Mouse (Mus musculus) liver, embryonic 14.5 days (tissue): Measurements from ENCODE around the gene Rab6b.

Source experiments
- CTCF ChIP-seq: IDR thresholded peaks from 2 replicates; pipeline ENCODE4 v1.5.1; 2016; ENCODE audit warnings: antibody characterized with exemption, low read depth, control low read depth
- EP300 ChIP-seq: IDR thresholded peaks from 2 replicates; pipeline ENCODE4 v1.6.1; 2016; ENCODE audit warnings: antibody characterized with exemption, low read depth

DNA sequence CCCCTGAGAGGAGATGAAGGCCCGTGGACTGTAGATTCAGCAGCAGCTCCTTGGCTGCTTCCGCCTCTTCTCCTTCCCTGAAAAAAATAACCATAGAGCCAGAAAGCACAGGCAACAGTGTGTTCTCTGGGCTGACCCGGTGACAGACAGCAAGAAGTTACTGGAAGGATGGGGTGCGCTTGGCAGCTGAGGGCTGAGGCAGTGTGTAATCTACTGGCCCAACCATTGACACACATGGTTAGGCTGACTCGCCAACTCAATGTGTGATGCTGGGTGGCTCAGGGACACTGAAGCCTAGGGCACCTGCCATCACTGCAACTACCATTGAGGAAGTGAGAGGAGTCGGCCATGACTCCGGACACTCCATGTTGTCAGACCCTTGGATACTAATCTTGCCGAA, 70.3 kb downstream of the Rab6b start:
- TF ChIP-seq CTCF: no peak
- TF ChIP-seq EP300: no peak
